Comparison of ENCODE assay signal across 23 mouse cellular contexts in the genomic region with DNA sequence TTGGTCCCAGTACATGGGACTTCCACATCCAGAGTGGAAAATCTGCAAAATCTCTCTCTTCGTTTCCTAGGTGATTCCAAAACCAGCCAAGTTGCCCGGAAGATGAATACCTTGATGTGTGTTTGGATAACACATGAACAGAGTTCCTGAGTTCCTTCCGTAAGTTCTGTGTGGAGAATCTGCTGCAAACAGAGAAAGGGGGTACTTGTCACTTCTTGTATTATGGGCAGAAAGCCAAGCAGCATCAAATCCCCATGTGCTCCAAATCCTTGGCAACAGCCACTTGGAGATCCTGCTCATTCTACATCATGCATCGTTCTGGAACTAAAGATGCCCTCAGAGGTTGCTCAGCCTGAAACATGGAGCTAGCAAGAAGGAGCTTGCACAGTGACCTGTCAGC.
"Had no signal": no experiment of that assay in that cellular context is flagged by ENCODE, and none has a peak within 500 bp of the region (broad histone marks: within the 10 kb centered on the region; RNA-seq: fewer than 3 reads in every experiment).

No protein-coding gene starts in this region.

- DNase-seq: kidney, adult 18-20 months; kidney, adult 9 months; kidney, postnatal 14 days; kidney, postnatal 4 days; left cerebral cortex, postnatal 4 days; liver, postnatal 0 days; lung, embryonic 14.5 days; midbrain, embryonic 14.5 days; retina, postnatal 1 day; right cerebral cortex, postnatal 25 days; spleen, adult 18-20 months; thymus, adult 2 months; thymus, postnatal 14 days; thymus, postnatal 4 days had no signal

- H3K36me3 ChIP-seq: limb, embryonic 12.5 days; limb, embryonic 15.5 days; neural tube, embryonic 13.5 days; stomach, embryonic 15.5 days had no signal

- H3K4me2 ChIP-seq: limb, embryonic 12.5 days; limb, embryonic 15.5 days; liver, embryonic 11.5 days; lung, embryonic 14.5 days; neural tube, embryonic 13.5 days; stomach, embryonic 15.5 days had no signal

- H3K27ac ChIP-seq: limb, embryonic 12.5 days; limb, embryonic 15.5 days; liver, embryonic 14.5 days; macrophage; neural tube, embryonic 13.5 days; stomach, embryonic 15.5 days had no signal

- H3K9ac ChIP-seq: limb, embryonic 12.5 days; limb, embryonic 15.5 days; liver, embryonic 14.5 days; liver, postnatal 0 days; lung, embryonic 14.5 days; neural tube, embryonic 13.5 days; stomach, embryonic 15.5 days had no signal

- H3K4me3 ChIP-seq: limb, embryonic 12.5 days; limb, embryonic 15.5 days; myocyte; neural tube, embryonic 13.5 days; stomach, embryonic 15.5 days had no signal

- H3K9me3 ChIP-seq: limb, embryonic 12.5 days; limb, embryonic 15.5 days; neural tube, embryonic 13.5 days; stomach, embryonic 15.5 days had no signal

- H3K4me1 ChIP-seq: limb, embryonic 12.5 days; limb, embryonic 15.5 days; neural tube, embryonic 13.5 days; stomach, embryonic 15.5 days had no signal

- ATAC-seq: liver, postnatal 0 days; lung, postnatal 0 days had no signal

- H3K27me3 ChIP-seq: limb, embryonic 15.5 days; neural tube, embryonic 13.5 days; stomach, embryonic 15.5 days had no signal
